Mouse (Mus musculus): ENCODE measurements around the gene Atf5.

GRCm38 (mm10) chr7:44850146-44850545 is 33.7 kb upstream of the Atf5 start:
- TF ChIP-seq CTCF (IDR thresholded peaks at IDR 0.05; ENCODE audit: control insufficient read depth, insufficient read depth, insufficient replicate concordance, low read depth, low read length) (no peak), POLR2A (IDR thresholded peaks at IDR 0.05; ENCODE audit: control insufficient read depth, low read depth, low read length) (no peak)
